Mouse (Mus musculus) kidney, adult 11 months (tissue): ENCODE data around the gene Zfp74.
A peak's percentile ranks its signal among the peaks of the same experiment; 100 is the strongest.

ENCODE experiments used
- DNase-seq: peaks from one replicate; pipeline ENCODE4 v3.0.0; 2022

Gene Zfp74

DNA sequence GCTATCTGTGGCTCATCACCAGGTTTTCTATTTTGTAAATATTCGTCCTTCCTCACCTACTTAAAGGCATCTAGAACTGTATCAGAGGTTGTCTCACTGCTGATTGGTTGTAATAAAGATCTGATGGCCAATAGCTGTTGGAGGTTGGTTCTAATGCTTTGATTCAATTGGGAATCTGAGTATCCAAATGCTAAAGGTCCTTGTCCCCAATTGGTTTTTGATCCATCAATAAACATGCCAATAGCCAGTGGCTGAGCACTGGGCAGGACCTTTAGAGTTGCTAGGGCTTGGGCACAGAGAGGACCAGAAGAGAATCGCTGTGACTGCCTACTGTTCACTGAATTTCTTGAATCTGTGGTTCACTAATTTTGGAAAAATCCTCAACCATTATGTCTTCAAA lies 10.2 kb downstream of the Zfp74 start:
- no peak for DNase-seq

DNA sequence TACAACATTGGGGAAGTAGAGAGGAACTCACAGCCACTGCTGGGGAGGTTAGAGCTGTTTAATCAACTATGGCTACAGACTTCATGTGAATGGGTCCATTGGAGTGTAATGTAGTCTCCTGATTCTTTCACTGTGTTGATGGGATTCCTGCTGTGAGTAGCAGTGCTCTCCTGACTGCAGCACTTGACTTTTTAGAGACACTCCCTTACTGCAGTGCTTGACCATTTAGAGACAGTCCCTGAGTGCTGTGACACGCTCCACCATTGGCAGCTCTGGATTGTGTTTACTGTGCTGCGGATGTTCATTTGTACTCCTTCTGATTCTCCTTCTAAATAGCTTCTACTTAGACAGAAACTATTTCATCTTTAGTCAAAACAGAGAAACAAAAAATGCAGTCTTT lies 11.1 kb downstream of the Zfp74 start:
- no peak for DNase-seq

DNA sequence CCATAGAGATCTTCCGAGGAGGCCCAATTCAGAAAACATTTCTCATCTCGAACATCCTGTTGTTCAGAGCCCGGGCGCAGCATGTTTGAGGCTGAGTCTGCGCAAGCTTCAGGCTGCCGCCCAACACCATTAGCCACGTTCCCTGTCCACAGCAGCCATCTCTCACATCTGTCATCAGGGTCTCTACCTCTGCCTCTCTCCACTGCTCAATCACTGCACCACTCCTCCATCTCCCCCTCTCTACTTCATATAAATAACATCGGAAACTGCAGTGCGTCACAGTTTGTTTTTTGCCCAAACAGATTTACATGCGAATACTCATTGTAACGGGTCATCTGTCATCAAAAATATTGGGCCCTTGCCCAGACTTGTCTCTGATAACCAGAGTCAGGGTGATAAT lies 12.9 kb downstream of the Zfp74 start:
- DNase-seq = no peak

DNA sequence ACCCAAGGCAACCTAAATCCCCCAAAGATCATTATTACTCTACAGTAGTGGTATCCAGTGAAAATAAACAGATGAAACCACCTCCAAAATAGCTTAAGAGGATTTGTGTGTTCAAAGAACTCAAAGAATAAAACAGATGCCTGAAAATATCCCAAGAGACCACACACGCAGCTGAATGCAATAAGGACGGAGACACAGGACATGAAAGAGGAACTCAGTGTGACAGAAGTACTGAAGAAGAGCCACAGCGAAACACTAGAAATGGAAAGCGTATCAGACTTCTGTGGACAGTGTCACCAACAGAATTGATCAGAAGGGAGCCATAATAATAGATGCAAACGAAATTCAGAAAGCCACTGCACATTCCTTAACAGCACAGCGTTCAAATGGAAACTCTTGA lies 15.0 kb downstream of the Zfp74 start:
- DNase-seq = no peak

DNA sequence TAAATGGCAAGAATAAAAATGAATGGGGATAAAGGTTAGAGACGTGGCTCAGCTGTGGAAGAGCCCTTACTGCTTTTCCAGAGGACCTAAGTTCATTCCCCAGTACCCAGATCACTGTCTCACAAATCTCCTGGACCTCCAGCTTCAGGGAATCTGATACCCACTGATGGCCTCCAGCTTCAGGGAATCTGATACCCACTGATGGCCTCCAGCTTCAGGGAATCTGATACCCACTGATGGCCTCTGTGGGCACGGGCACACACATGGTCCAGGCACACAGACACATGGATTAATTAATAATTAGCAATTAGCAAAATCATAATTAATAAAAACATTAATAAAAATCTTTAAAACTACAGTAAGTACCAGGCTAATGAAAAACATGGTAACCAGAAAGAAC lies 31.1 kb downstream of the Zfp74 start:
- no peak for DNase-seq

DNA sequence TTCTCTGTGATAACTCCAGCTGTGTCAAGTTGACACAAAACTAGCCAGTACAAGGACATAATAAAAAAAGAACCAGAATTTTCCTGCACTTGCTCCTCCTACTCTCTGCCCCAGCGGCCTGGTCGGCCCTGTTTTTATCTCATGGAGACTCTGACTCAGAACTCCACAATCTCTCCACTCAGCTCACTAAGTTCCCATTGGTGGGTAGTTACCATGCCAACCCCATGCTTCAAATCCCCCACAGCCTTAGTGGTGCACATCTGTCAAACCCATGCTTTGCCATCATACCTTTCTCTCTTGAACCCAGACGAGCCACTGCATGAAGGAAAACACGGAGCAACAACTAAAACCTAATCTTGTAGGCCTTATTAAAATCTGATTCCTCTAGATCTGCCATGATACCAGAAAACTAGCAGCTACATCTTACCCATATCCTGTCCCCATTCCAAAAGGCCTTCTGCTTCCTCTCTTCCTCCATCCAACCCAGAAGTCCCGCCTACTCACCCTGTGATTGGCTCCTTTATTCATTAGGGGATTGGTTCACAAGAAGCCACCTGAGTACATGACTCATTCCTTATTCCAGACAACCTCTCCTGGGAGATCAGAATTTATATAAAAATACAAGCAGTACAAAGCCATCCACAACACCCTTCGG lies 32.3 kb downstream of the Zfp74 start:
- no peak for DNase-seq

DNA sequence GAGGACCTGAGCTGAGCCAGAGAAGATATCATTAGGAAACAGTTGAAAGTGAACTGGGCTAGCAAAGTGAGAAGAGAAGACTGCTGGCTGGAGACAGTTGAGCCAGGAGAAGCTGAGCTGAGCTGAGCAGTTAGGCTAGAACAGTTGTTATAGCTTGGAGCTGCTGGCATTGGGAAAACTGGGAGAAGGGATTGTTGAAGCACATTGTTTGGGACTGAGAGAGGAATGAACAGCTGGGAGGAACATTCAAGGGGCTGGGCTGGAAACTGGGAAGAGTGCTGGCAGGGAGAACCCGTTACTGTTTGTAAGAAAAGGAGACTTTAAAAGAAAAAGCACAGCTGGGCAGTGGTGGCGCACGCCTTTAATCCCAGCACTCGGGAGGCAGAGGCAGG lies 35.8 kb downstream of the Zfp74 start:
- DNase-seq = no peak

DNA sequence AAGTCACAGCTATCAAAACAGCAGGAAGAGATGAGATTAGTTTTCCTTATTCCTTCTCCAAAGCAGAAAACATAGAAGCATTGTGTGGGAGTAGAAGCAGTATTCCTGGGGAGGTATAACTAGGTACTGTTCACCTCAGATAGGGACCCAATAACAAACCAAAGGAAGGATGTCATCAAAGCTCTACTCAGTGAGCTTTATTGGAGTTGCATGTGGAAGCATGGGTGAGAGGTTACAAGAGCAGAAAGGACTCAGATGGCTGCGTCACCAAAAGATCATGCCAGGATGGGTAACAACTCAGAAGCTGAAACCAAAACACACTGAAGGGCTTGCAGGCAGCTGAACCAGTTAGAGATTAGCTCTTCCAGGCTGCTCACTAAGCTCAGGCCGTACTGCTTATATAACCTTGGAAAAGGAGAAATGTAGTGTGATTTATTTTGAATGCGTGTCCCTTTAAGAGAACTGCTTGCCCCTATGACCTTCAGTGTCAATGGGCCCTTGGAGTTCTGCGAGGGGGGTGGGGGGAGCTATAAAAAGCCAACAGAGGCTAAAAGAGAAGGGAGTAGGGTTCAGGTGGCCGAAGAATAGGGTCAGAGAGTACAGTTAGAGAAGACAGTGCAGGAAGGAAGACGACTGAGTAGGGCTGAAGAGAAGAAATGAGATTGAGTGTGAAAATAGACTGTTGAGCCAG lies 36.4 kb downstream of the Zfp74 start:
- DNase-seq = no peak

GRCm38 (mm10) chr7:29912172-29912571 lies 41.7 kb downstream of the Zfp74 start:
- no peak for DNase-seq

DNA sequence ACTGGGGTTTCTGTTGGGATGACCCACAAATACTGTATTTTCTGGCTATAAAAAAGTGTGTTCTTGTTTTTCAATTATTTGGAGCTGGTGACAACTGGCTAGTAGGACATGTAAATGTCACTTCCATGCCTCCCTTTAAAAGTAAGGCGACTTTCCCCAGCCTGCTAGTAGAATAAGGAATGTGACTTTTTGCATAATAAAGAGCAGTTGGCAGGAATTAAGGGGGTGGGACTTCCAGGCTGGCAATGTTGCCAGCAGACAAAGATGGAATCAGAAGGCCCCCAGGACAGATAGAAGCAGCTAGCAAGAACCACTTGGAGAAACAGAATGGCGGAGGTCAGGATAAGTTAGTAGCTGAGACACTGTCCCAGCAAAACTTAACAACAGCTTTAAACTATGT lies 43.6 kb downstream of the Zfp74 start:
- DNase-seq = no peak

DNA sequence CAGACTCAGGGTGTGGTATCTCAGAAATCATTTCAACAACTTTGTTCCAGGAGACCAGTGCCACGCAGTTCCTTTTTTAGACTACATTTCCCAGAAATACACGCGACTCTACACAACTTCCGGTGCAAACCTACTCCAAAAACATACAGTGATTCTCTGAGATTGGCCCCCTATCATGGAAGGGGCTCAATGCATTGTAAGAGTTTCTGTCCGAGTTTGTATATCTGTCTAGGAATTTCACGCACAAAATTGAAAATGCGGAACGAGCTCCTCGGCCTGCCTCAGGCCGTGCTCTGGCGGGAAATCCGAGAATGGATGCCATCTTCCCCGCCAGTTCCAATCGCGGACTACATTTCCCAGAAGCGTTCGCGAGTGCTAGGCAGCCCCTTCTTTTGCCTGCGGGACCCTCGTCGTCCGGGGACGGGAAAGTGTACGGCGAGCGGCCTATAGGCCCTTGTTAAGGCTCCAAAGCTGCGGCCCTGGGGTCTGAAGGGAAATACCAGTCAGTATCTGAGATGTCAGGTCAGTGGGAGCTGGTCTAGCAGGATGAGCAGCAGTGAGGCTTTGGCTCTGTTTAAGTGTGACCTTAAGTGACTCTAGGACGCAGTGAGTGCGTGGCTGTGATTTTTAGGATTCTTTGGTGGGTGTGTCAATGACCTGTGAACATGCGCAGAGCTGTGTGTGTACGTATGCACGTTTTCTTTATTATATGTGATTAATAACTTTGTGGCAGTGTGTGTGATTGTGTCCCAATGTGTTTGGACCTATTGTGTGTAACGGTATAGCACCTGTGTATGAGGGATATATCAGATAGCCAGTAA lies 45.5 kb downstream of the Zfp74 start, which contains the start of gene Zfp383:
Zfp383 (plus strand) TSS at position 94 of the 821 bp plus-strand sequence.
- peak; percentile 85 for DNase-seq

- DNase-seq = no peak
These were observed 46.7 kb downstream of the Zfp74 start for GRCm38 (mm10) chr7:29907206-29907605.

DNA sequence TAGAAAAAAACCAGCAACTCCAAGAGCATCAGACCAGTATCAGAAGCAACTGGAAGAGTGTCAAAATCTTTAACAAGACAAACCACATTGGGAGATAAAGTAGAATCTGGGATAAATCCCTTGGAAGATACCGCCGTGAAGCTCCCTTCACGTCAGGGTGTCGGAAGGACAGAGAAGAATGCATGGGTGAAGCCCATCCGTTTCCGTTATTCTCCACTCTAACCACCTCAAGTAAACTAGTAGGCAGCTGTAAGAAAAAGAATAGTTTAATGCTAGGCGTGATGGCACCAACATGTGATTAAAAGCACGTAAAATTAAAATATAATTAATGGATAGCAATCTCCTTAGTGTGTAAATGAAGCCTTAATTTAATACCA lies 47.2 kb downstream of the Zfp74 start:
- DNase-seq = no peak

DNA sequence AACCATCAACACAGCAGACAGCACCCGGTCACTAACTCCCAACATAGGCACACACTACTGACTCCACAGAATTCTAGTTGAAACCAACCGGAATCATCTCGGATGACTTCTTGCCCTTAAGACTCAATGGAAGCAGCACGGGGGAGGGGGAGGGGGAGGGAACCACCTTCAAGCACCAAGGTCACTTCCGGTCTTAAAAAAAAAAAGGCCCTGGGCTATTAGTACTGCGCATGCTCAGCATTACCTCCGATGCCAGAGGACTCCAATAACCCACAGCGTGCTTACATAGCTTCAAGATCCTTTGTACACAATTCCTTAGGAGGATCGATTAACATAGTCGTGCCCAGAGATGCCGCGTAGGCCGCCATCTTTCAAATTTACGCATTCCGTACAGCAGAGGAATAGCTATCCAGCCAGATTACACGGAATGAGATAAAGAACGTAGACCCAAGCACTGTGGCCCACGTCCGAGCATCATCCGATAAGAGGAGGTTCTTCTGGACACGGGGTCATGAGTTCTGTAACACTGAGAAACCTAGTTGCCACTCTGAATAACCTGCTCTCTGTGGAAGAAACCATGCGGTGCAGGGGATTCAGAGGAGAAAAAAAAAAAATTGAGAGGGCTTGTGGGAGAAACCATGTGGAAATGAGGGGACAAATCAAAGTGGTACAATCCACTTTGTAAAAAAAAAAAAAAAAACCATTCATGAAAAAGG lies 47.8 kb downstream of the Zfp74 start, which contains the start of gene Zfp27:
Zfp27 (minus strand) TSS at position 607 of the 716 bp plus-strand sequence.
- DNase-seq = peak; percentile 73

DNA sequence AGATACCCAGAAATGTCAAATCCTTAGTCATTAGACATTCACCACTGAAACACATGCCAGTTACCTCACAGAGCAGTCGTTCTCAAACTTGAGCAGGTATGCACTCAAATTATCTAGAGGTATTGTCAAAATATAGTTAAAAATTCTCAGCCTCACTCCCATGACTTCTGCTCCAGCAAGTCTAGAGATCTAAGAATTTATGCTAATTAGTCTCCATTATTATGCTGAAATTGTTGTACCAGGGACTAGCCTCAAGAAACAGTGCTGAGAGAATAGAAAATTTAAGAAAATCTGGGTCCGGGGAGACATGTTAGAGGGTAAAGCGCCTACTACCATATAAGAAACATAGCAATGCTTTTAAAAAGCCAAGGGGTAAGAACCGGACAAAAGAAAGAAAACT lies 49.8 kb downstream of the Zfp74 start:
- no peak for DNase-seq

DNA sequence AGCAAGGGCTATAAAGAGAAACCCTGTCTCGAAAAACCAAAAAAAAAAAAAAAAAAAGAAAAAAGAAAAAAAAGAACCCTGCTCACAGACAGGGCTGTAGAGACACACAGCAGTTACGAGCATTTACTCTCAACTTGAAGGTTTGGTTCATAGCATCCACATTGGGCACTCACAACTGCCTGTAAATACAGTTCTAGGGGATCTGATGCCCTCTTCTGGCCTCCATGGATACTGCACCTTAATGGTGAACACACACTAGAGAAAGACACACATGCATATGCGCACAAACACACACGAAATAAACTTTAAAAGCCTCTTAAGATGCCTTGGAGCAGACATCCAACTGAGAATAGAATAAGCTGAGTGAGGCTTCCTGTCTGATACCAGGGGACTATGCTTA lies 55.5 kb downstream of the Zfp74 start:
- no peak for DNase-seq

DNA sequence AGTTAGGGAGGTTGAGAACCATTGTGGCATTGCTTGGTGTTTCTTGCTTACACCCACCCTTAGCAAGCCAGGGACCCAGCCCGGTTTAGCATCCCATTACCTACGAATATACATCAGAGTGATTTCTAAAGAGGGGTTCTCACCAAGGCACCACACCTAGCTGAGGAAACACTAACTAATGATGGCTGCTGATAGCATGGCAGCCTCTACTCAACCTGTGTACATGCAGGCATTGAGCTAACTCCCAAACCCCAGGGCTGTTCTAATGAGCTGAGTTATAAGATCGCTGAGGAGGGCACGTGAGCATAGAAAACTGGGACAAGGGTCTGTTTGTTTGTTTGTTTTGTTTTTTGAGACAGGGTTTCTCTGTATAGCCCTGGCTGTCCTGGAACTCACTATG lies 61.1 kb downstream of the Zfp74 start:
- DNase-seq = no peak

- DNase-seq = no peak
These were observed 63.4 kb downstream of the Zfp74 start for GRCm38 (mm10) chr7:29890501-29890900.

DNA sequence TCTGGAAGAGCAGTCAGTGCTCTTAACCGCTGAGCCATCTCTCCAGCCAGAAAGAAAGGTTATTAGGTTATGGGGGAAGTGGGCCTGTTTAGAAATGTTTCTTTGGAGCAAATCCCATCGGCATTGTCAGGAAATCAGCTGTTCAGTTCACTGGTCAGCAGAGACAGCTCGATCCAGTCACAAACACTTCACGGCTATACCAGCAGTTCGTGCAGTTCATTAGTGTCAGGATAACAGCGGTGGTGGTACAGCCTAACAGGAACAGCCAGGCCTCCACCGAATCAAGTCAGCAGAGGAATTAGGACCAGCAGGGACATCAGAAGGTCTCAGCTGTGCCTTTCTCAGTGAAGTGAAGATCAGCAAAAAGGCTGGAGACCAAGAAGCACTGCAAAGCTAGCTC lies 73.0 kb downstream of the Zfp74 start:
- DNase-seq = no peak
